Mouse (Mus musculus) kidney, postnatal 0 days (tissue): ENCODE measurements around the gene Usmg5. TPM values are rescaled to one million over a fixed set of nuclear protein-coding genes. Genes with fewer than 3 reads are reported as not detected.

Experiments
- ATAC-seq: fragments of 200-750 bp; cut with Nextera tagmentation; replicated peaks from 2 replicates; pipeline ENCODE4 v1.8.0; 2017; ENCODE audit warnings: low read depth, moderate number of reproducible peaks, moderate TSS enrichment, moderate library complexity; ENCODE audit not compliant: low FRiP score
- DNase-seq: peaks from one replicate; pipeline ENCODE4 v3.0.0-alpha.2; 2016; ENCODE audit warnings: low spot score
- H3K27ac ChIP-seq: fragments of 300-500 bp; sonication (generic); 2 replicates; pipeline ENCODE4 v1.5.1; 2014; ENCODE audit warnings: mild to moderate bottlenecking
- H3K27me3 ChIP-seq: fragments of 300-500 bp; sonication (generic); 2 replicates; pipeline ENCODE4 v1.6.1; 2014; ENCODE audit warnings: low read length, mixed read lengths; ENCODE audit not compliant: insufficient read depth
- H3K36me3 ChIP-seq: fragments of 300-500 bp; sonication (generic); 2 replicates; pipeline ENCODE4 v1.6.1; 2014; ENCODE audit warnings: low read length, mixed read lengths; ENCODE audit not compliant: insufficient read depth
- H3K4me1 ChIP-seq: fragments of 300-500 bp; sonication (generic); replicated peaks from 2 replicates; pipeline ENCODE4 v1.6.1; 2014; ENCODE audit warnings: antibody characterized with exemption, low read length, mixed read lengths; ENCODE audit not compliant: insufficient read depth
- H3K4me2 ChIP-seq: fragments of 300-500 bp; sonication (generic); 2 replicates; pipeline ENCODE4 v1.6.1; 2014; ENCODE audit warnings: mild to moderate bottlenecking, low read length, moderate library complexity, mixed read lengths
- H3K4me3 ChIP-seq: fragments of 300-500 bp; sonication (generic); replicated peaks from 2 replicates; pipeline ENCODE4 v1.5.1; 2014; ENCODE audit warnings: low read depth, low read length
- H3K9ac ChIP-seq: fragments of 300-500 bp; sonication (generic); 2 replicates; pipeline ENCODE4 v1.6.1; 2014; ENCODE audit warnings: low read depth, low read length
- H3K9me3 ChIP-seq: fragments of 300-500 bp; sonication (generic); replicated peaks from 2 replicates; pipeline ENCODE4 v1.6.1; 2016; ENCODE audit warnings: low read length, inconsistent platforms, mixed read lengths
- CTCF ChIP-seq: IDR thresholded peaks from 2 replicates; pipeline ENCODE4 v1.5.1; 2016; ENCODE audit warnings: antibody characterized with exemption, low read depth, mild to moderate bottlenecking, moderate library complexity
- WGBS: fragments of 180-500 bp; shearing (Covaris S2); extraction: QIAGEN DNeasy Blood & Tissue Kit; methylation state at CpG from one replicate; pipeline ENCODE4 v1.1.7; 2014; 5-methylcytosine and 5-hydroxymethylcytosine counted together
- polyA plus RNA-seq: library from polyadenylated mRNA; unstranded; fragments of >200 nt; fragmentation: Nextera tagmentation; extraction: Ambion mirVana; gene quantifications from 2 replicates; pipeline ENCODE4 v1.2.1, GENCODE M21; 2015

Gene Usmg5
- polyA plus RNA-seq, 1 experiment from 2014 or later = 2,713 TPM

- Histone ChIP-seq H3K9me3 (no peaks in the 10 kb centered on the region), H3K9ac (no peak overlapping the region), H3K36me3 (no peaks in the 10 kb centered on the region), H3K27me3 (no peaks in the 10 kb centered on the region), H3K27ac (no peak overlapping the region), H3K4me2 (no peak overlapping the region), H3K4me3 (no peak overlapping the region), H3K4me1 (no peaks in the 10 kb centered on the region; the same call in 1 of the 2 replicates)
- ATAC-seq = no peak
- WGBS = 88% methylated on average over 3 of the region's 3 CpGs
- DNase-seq = no peak
- TF ChIP-seq CTCF = peak; percentile 46
Measured at GRCm38 (mm10) chr19:47065860-47066259, 24.6 kb downstream of the Usmg5 start.

- Histone ChIP-seq H3K27me3 (no peaks in the 10 kb centered on the region), H3K9me3 (no peaks in the 10 kb centered on the region), H3K27ac (no peak overlapping the region), H3K9ac (no peak overlapping the region), H3K36me3 (no peaks in the 10 kb centered on the region), H3K4me3 (no peak overlapping the region), H3K4me1 (no peaks in the 10 kb centered on the region), H3K4me2 (no peak overlapping the region)
- no peak for TF ChIP-seq CTCF
- DNase-seq = no peak
- no peak for ATAC-seq
- WGBS = 91% methylated on average over 1 of the region's 1 CpGs
Measured at GRCm38 (mm10) chr19:47057684-47058083, 32.8 kb downstream of the Usmg5 start.

GRCm38 (mm10) chr19:47053471-47053870 lies 37.0 kb downstream of the Usmg5 start:
- Histone ChIP-seq H3K27ac (peak overlapping the region; percentile 65), H3K9ac (no peak overlapping the region), H3K4me2 (no peak overlapping the region), H3K27me3 (no peaks in the 10 kb centered on the region), H3K4me1 (peaks cover 8% of the 10 kb centered on the region; the same call in 1 of the 2 replicates), H3K36me3 (no peaks in the 10 kb centered on the region), H3K9me3 (no peaks in the 10 kb centered on the region), H3K4me3 (no peak overlapping the region)
- TF ChIP-seq CTCF = no peak
- WGBS = 62% methylated on average over 4 of the region's 4 CpGs
- peak; percentile 64 for DNase-seq
- peak; percentile 77; the same call in 1 of the 2 replicates for ATAC-seq

GRCm38 (mm10) chr19:47052927-47053326 lies 37.5 kb downstream of the Usmg5 start:
- no peak overlapping the region for H3K4me3 ChIP-seq
- WGBS = 71% methylated on average over 4 of the region's 4 CpGs
- H3K27me3 ChIP-seq = no peaks in the 10 kb centered on the region
- peaks cover 8% of the 10 kb centered on the region; the same call in 1 of the 2 replicates for H3K4me1 ChIP-seq
- no peaks in the 10 kb centered on the region; the same call in 1 of the 2 replicates for H3K36me3 ChIP-seq
- H3K27ac ChIP-seq = 0 out of 2 replicates have a peak overlapping the region, but pooled peaks have one; percentile 62
- ATAC-seq = no peak
- no peak for DNase-seq
- peak; percentile 8; the same call in 1 of the 2 replicates for TF ChIP-seq CTCF
- no peak overlapping the region for H3K4me2 ChIP-seq
- no peak overlapping the region for H3K9ac ChIP-seq
- H3K9me3 ChIP-seq = no peaks in the 10 kb centered on the region

- under 1% methylated on average over 75 of the region's 75 CpGs for WGBS
- Histone ChIP-seq H3K4me3 (peak within 1 kb of the TSS; percentile 90), H3K9me3 (no peaks in the 10 kb centered on the region), H3K4me2 (peak within 1 kb of the TSS; percentile 93), H3K36me3 (peaks cover 8% of the 10 kb centered on the region; the same call in 1 of the 2 replicates), H3K27me3 (no peaks in the 10 kb centered on the region), H3K9ac (peak within 1 kb of the TSS; percentile 79), H3K27ac (peak within 1 kb of the TSS; percentile 95), H3K4me1 (peaks cover 8% of the 10 kb centered on the region; the same call in 1 of the 2 replicates)
- DNase-seq = peak; percentile 81
- TF ChIP-seq CTCF = no peak
- ATAC-seq = peak; percentile 80
Measured at GRCm38 (mm10) chr19:47050271-47051032, 40.0 kb downstream of the Usmg5 start, which contains the start of gene Pcgf6. Gene Pcgf6, minus strand, starts transcription at chr19:47050906.

- Histone ChIP-seq H3K9ac (peak overlapping the region; percentile 79), H3K4me2 (peak overlapping the region; percentile 93), H3K4me3 (peak overlapping the region; percentile 90), H3K27ac (no peak overlapping the region), H3K4me1 (peaks cover 8% of the 10 kb centered on the region; the same call in 1 of the 2 replicates), H3K9me3 (no peaks in the 10 kb centered on the region), H3K27me3 (no peaks in the 10 kb centered on the region), H3K36me3 (peaks cover 10% of the 10 kb centered on the region; the same call in 1 of the 2 replicates)
- TF ChIP-seq CTCF = no peak
- DNase-seq = no peak
- no peak for ATAC-seq
- 4% methylated on average over 7 of the region's 7 CpGs for WGBS
Measured at GRCm38 (mm10) chr19:47049840-47050239, 40.6 kb downstream of the Usmg5 start.
